Mouse (Mus musculus): ENCODE measurements around the gene Pou3f3.

Pou3f3 gene

DNA sequence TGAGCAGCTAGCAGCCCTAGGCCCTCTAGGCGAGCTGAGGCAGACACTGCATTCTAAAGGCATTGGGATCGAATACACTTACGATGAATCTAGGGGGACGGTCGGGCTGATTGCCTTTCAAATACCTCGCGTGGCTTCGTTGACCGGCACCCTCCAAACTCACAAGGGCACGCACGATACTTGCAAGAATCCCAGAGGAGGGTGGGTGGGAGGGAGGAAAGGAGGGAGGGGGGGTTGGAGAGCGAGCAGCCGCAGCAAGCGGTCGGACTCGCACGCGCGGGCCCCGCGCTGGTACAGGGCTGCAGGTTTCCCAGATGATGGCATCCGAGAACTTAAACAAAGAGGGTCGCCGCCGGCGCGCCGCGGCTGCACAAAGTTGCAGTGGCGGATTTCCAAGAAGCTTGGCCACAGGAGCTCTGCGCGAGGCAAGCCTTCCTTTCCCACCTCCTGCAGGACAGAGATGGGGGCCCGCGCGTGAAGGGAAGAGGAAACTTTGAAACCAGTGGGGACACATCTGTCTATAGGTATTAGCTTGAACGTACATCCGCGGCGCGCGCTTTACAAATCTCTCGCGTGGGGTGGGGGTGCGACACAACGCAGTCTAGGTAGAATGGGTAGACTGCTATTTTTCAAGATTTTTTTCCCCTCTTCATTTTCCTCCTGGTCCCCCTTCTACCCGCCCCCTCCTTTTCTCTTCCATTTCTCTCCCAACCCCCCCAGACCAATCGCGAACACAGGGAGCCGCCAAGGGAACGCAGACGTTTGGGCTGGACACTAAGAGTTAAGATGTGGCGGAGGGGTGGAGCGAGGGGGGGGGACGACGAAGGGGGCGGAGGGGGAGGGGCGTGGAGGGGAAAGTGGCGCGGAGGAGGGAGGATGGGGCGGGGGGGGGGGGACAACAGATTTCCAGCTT is 647 bp upstream of the Pou3f3 start:
- DNase-seq = peak in 1 of 2 experiments; percentile 19

- peak in 1 of 2 experiments; percentile 24 for DNase-seq
Observed at GRCm38 (mm10) chr1:42696371-42697031, 933 bp downstream of the Pou3f3 start.

GRCm38 (mm10) chr1:42697321-42697755 is 1.8 kb downstream of the Pou3f3 start:
- no peak for DNase-seq

DNA sequence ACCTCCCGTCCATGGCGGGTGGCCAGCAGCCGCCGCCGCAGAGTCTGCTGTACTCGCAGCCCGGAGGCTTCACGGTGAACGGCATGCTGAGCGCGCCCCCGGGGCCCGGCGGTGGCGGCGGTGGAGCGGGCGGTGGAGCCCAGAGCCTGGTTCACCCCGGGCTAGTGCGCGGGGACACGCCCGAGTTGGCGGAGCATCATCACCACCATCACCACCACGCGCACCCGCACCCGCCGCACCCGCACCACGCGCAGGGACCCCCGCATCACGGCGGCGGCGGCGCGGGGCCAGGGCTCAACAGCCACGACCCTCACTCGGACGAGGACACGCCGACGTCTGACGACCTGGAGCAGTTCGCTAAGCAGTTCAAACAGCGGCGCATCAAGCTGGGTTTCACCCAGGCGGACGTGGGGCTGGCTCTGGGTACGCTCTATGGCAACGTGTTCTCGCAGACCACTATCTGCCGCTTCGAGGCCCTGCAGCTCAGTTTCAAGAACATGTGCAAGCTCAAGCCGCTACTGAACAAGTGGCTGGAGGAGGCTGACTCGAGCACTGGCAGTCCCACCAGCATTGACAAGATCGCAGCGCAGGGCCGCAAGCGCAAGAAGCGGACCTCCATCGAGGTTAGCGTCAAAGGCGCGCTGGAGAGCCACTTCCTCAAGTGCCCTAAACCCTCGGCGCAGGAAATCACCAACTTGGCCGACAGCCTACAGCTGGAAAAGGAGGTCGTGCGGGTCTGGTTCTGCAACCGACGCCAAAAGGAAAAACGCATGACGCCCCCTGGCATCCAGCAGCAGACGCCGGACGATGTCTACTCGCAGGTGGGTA is 2.4 kb downstream of the Pou3f3 start:
- DNase-seq = peak; percentile 35 to 36

DNA sequence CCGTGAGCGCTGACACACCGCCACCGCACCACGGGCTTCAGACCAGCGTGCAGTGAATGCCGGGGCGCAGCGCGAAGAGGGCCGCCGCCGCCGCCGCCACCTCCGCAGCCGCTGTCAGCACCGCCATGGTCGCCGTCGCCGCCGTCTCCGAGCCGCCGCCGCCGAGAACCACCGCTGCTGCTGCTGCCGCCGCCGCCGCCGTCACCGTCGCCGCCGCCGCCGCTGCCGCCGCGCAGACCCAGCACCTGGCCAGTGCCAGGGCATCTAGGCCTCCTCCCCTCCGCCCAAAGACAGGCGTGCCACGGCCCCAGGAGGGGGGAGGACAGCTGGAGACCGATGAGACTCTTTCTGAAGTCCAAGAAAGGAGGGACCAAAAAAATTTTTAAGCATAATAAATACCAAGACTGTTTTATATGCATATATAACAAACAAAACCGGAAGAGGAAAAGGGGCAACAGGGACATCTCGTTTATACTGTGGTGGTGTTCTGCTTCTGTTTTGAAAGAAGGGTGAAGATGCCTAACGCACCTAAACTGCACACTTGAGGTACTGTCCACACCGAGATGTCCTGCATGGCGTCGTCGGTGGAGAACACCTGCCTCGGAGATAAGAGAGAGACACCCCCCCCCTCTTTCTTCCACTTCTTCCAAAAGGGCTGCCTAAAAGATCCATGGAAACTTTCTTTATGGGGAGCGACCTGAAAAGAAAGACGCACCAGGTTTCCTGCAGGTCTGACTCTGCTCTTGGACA is 3.2 kb downstream of the Pou3f3 start:
- no peak for DNase-seq

DNA sequence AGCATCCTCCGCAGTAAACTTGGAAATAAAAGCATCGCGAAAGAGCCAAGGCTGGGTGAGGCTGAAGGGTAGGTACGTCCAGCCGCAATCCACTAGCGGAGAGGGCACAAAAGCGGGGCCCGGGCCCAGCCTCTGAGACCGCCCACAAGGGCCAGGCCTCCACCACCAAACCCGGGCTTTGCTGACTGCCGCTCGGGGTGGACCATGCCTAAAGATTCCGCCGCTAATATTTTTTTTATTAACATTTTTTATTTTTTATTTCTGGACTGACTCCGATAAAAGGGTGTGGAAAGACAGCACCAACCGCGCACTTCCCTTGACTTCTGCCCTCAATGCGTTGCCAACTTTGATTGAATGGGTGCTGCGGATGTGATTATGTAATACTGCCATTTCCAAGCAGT is 3.9 kb downstream of the Pou3f3 start:
- DNase-seq = peak; percentile 32 to 40

DNA sequence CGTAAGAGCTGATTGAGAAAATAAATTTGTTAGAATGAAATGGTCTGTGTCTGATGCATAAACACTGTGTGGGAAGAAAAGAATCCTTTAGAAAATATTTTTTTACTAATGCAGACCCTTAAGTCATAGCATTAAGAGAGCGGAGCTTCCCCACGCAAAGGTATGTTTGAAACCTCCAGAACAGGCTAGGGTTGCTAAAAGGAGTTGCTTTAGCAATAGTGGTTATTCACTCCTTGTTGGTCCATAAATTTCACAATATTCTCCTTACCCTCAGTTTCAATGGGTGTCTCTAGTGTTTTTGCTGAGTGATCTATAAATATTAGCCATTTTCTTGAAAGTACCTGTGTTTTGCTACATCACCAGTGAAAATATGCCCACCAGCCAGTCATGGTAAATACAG is 4.6 kb downstream of the Pou3f3 start:
- no peak for DNase-seq

GRCm38 (mm10) chr1:42700815-42701214 is 5.2 kb downstream of the Pou3f3 start:
- no peak for DNase-seq

GRCm38 (mm10) chr1:42701833-42702611 is 6.5 kb downstream of the Pou3f3 start:
- no peak for DNase-seq

GRCm38 (mm10) chr1:42702984-42703383 is 7.4 kb downstream of the Pou3f3 start:
- DNase-seq = no peak

GRCm38 (mm10) chr1:42703424-42703823 is 7.9 kb downstream of the Pou3f3 start:
- DNase-seq = no peak

GRCm38 (mm10) chr1:42703851-42704613 is 8.5 kb downstream of the Pou3f3 start:
- no peak for DNase-seq

DNA sequence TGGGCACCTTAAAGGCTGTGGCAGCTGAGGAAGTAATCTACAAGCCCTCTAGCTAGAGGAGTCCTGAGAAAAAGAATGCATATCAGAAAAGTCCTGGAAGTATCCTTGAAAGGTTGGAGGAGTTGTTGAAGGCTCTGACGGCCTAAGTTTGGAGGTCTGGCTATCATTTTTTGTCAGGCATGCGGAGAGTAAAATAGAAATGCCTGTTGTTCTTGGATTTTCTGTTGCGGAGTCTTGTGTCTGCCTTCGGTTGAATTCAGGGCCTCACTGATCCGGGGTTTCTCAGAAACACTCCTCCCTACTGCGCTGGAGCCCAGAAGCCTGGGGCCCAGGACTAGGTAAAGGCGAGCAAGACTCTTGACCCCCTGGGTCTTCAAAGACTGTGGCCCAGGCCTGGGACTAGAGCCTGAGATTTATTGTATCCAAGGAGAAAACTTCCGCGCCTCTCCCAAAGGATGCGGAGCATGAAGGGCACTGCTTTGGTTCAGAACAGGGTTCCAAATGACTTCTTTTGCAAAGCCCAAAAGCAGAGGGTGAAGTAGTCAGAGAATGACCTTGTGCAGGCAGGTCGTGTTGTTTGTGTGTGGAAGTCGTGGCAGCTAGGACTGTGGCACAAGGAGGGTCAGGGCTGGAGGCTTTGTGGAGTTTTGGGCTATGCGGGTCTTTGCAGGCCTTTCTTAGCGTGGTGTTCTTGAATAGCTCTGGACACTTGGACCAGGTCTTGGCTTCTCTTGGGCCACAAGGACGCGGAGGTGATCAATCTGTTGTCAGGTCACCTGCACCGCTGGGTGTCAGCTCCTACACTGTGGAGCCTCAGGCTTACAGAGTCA is 9.6 kb downstream of the Pou3f3 start:
- DNase-seq = no peak

DNA sequence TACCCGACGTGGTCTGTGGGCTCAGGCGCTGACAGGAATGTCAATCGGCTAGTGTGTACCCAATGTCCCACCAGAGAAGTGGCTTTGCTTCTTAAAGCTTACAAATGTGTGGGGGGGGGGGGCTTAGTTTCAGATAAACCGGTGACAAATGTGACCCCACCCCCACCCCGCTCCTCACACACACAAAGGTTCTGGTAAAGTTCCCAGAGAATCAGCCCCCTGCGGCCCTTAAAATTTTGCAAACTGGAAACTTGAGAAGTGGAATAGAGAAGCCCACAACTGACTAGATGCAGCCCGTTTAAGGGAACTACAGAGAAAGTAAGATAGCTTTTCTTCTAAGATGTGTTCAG is 10.2 kb downstream of the Pou3f3 start:
- DNase-seq = no peak

DNA sequence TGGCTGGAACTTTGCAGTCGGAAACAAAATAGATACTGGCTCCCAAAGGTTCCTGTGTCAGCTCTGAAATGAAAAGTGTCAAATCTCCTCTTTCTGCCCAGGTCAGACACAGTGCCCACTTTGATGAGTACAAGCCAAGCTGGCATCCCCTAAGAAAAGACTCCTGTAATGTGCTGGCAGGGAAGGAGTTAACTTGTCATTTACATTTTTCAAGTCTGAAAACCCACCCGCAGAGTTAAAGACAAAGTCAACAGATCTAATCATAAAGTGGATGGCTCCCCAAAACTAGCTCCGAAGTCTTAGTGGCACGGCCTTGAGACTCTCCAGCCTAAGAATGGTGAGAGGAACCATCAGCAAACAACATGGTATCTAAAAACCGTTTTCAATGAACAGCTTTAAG is 11.6 kb downstream of the Pou3f3 start:
- DNase-seq = no peak

DNA sequence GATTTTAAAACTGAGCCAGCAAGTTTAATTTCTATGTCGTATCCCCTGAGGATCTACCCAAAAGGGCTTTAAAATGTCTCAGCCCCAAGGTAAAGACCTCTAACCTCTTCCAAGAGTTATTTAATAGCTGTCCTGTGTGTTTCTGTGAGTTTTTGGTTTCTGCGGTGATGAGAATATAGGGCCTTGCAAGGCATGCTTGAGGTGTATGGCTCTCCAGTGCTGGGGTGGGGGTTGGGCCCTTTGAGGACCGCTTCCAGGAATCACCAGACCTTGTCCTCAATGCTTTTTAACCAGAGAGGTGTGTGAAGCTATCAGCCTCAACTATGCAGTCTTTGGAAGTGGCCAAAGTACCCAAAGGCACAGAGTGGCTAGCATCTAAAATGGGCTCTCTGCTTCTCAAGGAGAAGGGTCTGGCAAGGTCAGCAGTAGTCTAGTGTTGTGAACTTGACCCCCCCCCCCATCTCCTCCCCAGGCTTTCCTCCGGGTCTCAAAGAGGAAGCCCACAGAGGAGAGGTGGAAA is 12.1 kb downstream of the Pou3f3 start:
- DNase-seq = no peak

DNA sequence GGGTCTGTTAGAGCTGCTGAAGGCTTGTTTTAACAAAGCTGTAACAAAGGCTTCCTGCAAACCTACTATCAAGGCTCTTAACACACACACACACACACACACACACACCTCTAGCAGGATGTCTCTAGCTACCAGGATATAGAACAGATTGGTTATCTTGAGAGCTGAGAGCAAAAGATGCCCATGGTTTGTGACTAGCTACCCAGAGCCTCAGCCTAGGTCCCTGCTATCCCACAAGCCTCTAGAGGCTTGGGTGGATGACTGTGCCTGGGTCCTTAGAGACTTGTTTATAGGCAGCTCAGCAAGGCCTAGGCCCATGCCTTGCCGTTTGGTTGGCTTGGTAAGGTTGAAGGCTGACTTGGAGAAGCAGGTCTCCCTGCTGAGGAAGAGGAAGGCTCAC is 13.5 kb downstream of the Pou3f3 start:
- DNase-seq = no peak

- no peak for DNase-seq
Observed at GRCm38 (mm10) chr1:42709431-42710160, 14.0 kb downstream of the Pou3f3 start.

- no peak for DNase-seq
Observed at GRCm38 (mm10) chr1:42710234-42710633, 14.7 kb downstream of the Pou3f3 start.
